Mouse (Mus musculus): ENCODE measurements at regions not wholly inside any gene's neighbourhood (a gene's known extent, or its start where the extent isn't known, plus 50 kb on each side); places are given as distances from the start of the nearest gene placed in this dataset.

DNA sequence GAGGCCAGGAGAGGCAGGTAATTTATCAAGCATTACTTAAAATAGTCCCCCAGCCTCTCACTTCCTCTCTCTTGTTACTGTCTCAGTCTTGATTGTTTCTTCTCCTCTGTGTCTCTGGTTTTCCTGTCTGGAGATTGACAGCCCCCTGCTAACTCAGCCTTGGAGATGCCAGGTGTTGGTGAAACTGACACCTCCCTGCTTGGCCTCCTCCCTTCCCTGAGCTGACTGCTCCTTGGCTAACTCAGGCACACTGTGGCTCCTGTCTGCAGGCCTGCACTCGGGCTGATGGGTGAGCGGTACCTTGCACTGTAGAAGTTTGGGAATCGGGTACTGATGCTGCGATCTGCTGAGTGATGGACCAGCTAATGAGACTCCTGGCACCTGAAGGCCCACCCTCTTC, 176.1 kb downstream of the Trim29 start:
- Histone ChIP-seq H3K36me3 (ENCODE audit: control insufficient read depth, insufficient read depth, low read length) (no peaks in the 10 kb centered on the region), H3K4me1 (ENCODE audit: control insufficient read depth, insufficient read depth, low read length) (no peaks in the 10 kb centered on the region), H3K9ac (ENCODE audit: low read depth, low read length) (no peak overlapping the region), H3K27ac (ENCODE audit: low read depth, low read length) (no peak overlapping the region), H3K9me3 (replicated peaks; ENCODE audit: control insufficient read depth, low read length) (no peaks in the 10 kb centered on the region), H3K27me3 (ENCODE audit: control insufficient read depth, insufficient read depth, low read length) (no peaks in the 10 kb centered on the region), H3K4me2 (no peak overlapping the region), H3K4me3 (ENCODE audit: low read depth, low read length) (no peak overlapping the region)
- WGBS (ENCODE audit: insufficient replicate concordance): 48% methylated on average over 4 of the region's 4 CpGs
- ATAC-seq (replicated peaks; ENCODE audit: insufficient number of reproducible peaks, low FRiP score, low TSS enrichment): no peak

- Histone ChIP-seq H3K9me3 (replicated peaks; ENCODE audit: control insufficient read depth, low read length) (no peaks in the 10 kb centered on the region), H3K9ac (ENCODE audit: low read depth, low read length) (no peak overlapping the region), H3K4me3 (ENCODE audit: low read depth, low read length) (no peak overlapping the region), H3K4me2 (no peak overlapping the region), H3K27me3 (ENCODE audit: control insufficient read depth, insufficient read depth, low read length) (no peaks in the 10 kb centered on the region), H3K4me1 (ENCODE audit: control insufficient read depth, insufficient read depth, low read length) (0 out of 2 replicates have a peak, but pooled peaks cover 3% of the 10 kb centered on the region), H3K27ac (ENCODE audit: low read depth, low read length) (no peak overlapping the region), H3K36me3 (ENCODE audit: control insufficient read depth, insufficient read depth, low read length) (no peaks in the 10 kb centered on the region)
- ATAC-seq (replicated peaks; ENCODE audit: insufficient number of reproducible peaks, low FRiP score, low TSS enrichment): no peak
- 64% methylated on average over 8 of the region's 8 CpGs for WGBS (ENCODE audit: insufficient replicate concordance)
Observed at GRCm38 (mm10) chr9:43489205-43489604, 178.6 kb downstream of the Trim29 start.

GRCm38 (mm10) chr9:43491024-43491751, 180.5 kb downstream of the Trim29 start:
- H3K27me3 ChIP-seq (ENCODE audit: control insufficient read depth, insufficient read depth, low read length): no peaks in the 10 kb centered on the region
- no peak for ATAC-seq (replicated peaks; ENCODE audit: insufficient number of reproducible peaks, low FRiP score, low TSS enrichment)
- H3K27ac ChIP-seq (ENCODE audit: low read depth, low read length): no peak overlapping the region
- H3K4me3 ChIP-seq (ENCODE audit: low read depth, low read length): no peak overlapping the region
- WGBS (ENCODE audit: insufficient replicate concordance): 46% methylated on average over 12 of the region's 12 CpGs
- no peaks in the 10 kb centered on the region for H3K9me3 ChIP-seq (replicated peaks; ENCODE audit: control insufficient read depth, low read length)
- no peaks in the 10 kb centered on the region for H3K36me3 ChIP-seq (ENCODE audit: control insufficient read depth, insufficient read depth, low read length)
- 0 out of 2 replicates have a peak, but pooled peaks cover 3% of the 10 kb centered on the region for H3K4me1 ChIP-seq (ENCODE audit: control insufficient read depth, insufficient read depth, low read length)
- H3K4me2 ChIP-seq: no peak overlapping the region
- H3K9ac ChIP-seq (ENCODE audit: low read depth, low read length): no peak overlapping the region

GRCm38 (mm10) chr9:43492236-43493000, 181.8 kb downstream of the Trim29 start:
- Histone ChIP-seq H3K9ac (ENCODE audit: low read depth, low read length) (no peak overlapping the region), H3K9me3 (replicated peaks; ENCODE audit: control insufficient read depth, low read length) (no peaks in the 10 kb centered on the region), H3K4me3 (ENCODE audit: low read depth, low read length) (no peak overlapping the region), H3K4me2 (no peak overlapping the region), H3K27me3 (ENCODE audit: control insufficient read depth, insufficient read depth, low read length) (no peaks in the 10 kb centered on the region), H3K4me1 (ENCODE audit: control insufficient read depth, insufficient read depth, low read length) (0 out of 2 replicates have a peak, but pooled peaks cover 3% of the 10 kb centered on the region), H3K27ac (ENCODE audit: low read depth, low read length) (no peak overlapping the region), H3K36me3 (ENCODE audit: control insufficient read depth, insufficient read depth, low read length) (no peaks in the 10 kb centered on the region)
- WGBS (ENCODE audit: insufficient replicate concordance): 31% methylated on average over 7 of the region's 7 CpGs
- ATAC-seq (replicated peaks; ENCODE audit: insufficient number of reproducible peaks, low FRiP score, low TSS enrichment): no peak

GRCm38 (mm10) chr9:43498596-43498995, 187.9 kb downstream of the Trim29 start:
- WGBS (ENCODE audit: insufficient replicate concordance): 74% methylated on average over 13 of the region's 14 CpGs
- H3K27me3 ChIP-seq (ENCODE audit: control insufficient read depth, insufficient read depth, low read length): no peaks in the 10 kb centered on the region
- no peak overlapping the region for H3K4me3 ChIP-seq (ENCODE audit: low read depth, low read length)
- no peaks in the 10 kb centered on the region for H3K4me1 ChIP-seq (ENCODE audit: control insufficient read depth, insufficient read depth, low read length)
- no peak overlapping the region for H3K4me2 ChIP-seq
- ATAC-seq (replicated peaks; ENCODE audit: insufficient number of reproducible peaks, low FRiP score, low TSS enrichment): no peak
- H3K36me3 ChIP-seq (ENCODE audit: control insufficient read depth, insufficient read depth, low read length): no peaks in the 10 kb centered on the region
- no peaks in the 10 kb centered on the region for H3K9me3 ChIP-seq (replicated peaks; ENCODE audit: control insufficient read depth, low read length)
- H3K27ac ChIP-seq (ENCODE audit: low read depth, low read length): no peak overlapping the region
- no peak overlapping the region for H3K9ac ChIP-seq (ENCODE audit: low read depth, low read length)

- Histone ChIP-seq H3K27ac (ENCODE audit: low read depth, low read length) (0 out of 2 replicates have a peak overlapping the region, but pooled peaks have one; percentile 16), H3K4me1 (ENCODE audit: control insufficient read depth, insufficient read depth, low read length) (0 out of 2 replicates have a peak, but pooled peaks cover 3% of the 10 kb centered on the region), H3K9ac (ENCODE audit: low read depth, low read length) (no peak overlapping the region), H3K9me3 (replicated peaks; ENCODE audit: control insufficient read depth, low read length) (no peaks in the 10 kb centered on the region), H3K4me3 (ENCODE audit: low read depth, low read length) (no peak overlapping the region), H3K36me3 (ENCODE audit: control insufficient read depth, insufficient read depth, low read length) (no peaks in the 10 kb centered on the region), H3K4me2 (peak overlapping the region; percentile 12; the same call in 1 of the 2 replicates), H3K27me3 (ENCODE audit: control insufficient read depth, insufficient read depth, low read length) (no peaks in the 10 kb centered on the region)
- WGBS (ENCODE audit: insufficient replicate concordance): 36% methylated on average over 14 of the region's 14 CpGs
- ATAC-seq (replicated peaks; ENCODE audit: insufficient number of reproducible peaks, low FRiP score, low TSS enrichment): no peak
Observed at GRCm38 (mm10) chr9:43504270-43504932, 193.8 kb downstream of the Trim29 start.

DNA sequence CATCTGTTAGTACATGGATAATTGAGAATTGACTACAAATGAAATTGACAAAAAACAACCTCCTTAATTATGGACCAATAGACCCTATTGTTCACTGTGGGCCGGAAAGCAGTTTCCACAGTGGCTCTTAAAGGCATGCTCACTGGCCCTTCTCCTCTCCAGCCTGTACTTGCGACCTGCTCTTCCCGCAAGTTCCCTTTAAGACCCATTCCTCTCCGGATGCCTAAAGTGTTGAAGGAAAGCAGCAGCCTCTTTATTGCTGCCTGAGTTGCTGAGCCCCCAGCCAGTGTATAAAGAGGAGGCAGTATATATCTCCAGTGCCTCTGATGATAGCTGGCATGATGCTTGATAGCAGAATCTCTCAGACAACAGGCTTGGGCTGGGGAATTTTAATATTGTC, 195.2 kb downstream of the Trim29 start:
- WGBS (ENCODE audit: insufficient replicate concordance): 43% methylated on average over 4 of the region's 4 CpGs
- H3K27me3 ChIP-seq (ENCODE audit: control insufficient read depth, insufficient read depth, low read length): no peaks in the 10 kb centered on the region
- no peak overlapping the region for H3K4me3 ChIP-seq (ENCODE audit: low read depth, low read length)
- 0 out of 2 replicates have a peak, but pooled peaks cover 3% of the 10 kb centered on the region for H3K4me1 ChIP-seq (ENCODE audit: control insufficient read depth, insufficient read depth, low read length)
- H3K27ac ChIP-seq (ENCODE audit: low read depth, low read length): no peak overlapping the region
- no peak overlapping the region for H3K4me2 ChIP-seq
- no peaks in the 10 kb centered on the region for H3K36me3 ChIP-seq (ENCODE audit: control insufficient read depth, insufficient read depth, low read length)
- no peaks in the 10 kb centered on the region for H3K9me3 ChIP-seq (replicated peaks; ENCODE audit: control insufficient read depth, low read length)
- no peak for ATAC-seq (replicated peaks; ENCODE audit: insufficient number of reproducible peaks, low FRiP score, low TSS enrichment)
- no peak overlapping the region for H3K9ac ChIP-seq (ENCODE audit: low read depth, low read length)

DNA sequence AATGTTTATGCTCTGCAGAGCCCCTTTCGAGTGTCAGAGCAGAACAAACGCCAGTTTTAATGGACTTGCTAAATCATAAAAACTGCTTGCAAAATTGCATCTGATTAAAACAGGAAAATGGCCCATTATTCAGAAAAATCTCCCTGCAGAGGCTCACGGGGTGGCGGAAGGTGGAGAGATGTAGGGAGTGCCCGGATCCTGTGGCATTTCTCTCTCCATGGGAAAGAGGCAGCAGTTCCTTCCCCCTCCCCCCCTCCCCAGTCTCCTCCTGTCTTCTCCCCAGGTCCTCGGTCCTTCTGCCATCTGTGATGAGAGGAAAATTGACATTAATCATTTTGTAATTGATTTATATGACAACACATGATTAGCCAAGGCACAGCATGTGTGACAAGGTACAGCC, 195.6 kb downstream of the Trim29 start:
- no peaks in the 10 kb centered on the region for H3K9me3 ChIP-seq (replicated peaks; ENCODE audit: control insufficient read depth, low read length)
- ATAC-seq (replicated peaks; ENCODE audit: insufficient number of reproducible peaks, low FRiP score, low TSS enrichment): no peak
- H3K4me1 ChIP-seq (ENCODE audit: control insufficient read depth, insufficient read depth, low read length): 0 out of 2 replicates have a peak, but pooled peaks cover 3% of the 10 kb centered on the region
- H3K27me3 ChIP-seq (ENCODE audit: control insufficient read depth, insufficient read depth, low read length): no peaks in the 10 kb centered on the region
- H3K9ac ChIP-seq (ENCODE audit: low read depth, low read length): no peak overlapping the region
- 53% methylated on average over 6 of the region's 6 CpGs for WGBS (ENCODE audit: insufficient replicate concordance)
- H3K4me2 ChIP-seq: no peak overlapping the region
- no peak overlapping the region for H3K27ac ChIP-seq (ENCODE audit: low read depth, low read length)
- H3K36me3 ChIP-seq (ENCODE audit: control insufficient read depth, insufficient read depth, low read length): no peaks in the 10 kb centered on the region
- H3K4me3 ChIP-seq (ENCODE audit: low read depth, low read length): no peak overlapping the region
